ENCODE assay signal across 13 mouse cellular contexts in the genomic region with DNA sequence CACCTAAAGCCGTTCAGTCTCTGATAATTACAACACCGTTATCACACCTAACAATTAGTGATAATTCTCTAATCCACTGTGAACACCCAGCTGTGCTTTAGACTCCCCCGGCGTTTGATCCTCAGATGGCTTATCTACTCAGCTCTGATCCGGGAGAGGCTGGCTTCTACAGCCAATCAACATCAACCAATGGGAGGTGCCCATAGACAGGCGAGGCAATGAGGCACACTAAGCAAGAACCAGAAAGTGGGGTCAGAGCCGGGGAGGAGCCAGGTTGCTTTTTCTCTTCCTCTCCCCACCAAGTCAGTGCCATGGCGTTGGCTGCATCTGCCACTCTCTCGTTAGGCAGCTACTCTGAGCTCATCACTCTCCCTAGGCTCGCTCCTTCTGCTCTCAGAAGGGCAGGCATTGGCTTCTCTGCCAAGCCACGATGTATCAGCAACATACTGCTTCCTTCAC. TPM values are rescaled to one million over a fixed set of nuclear protein-coding genes. Genes with fewer than 3 reads are reported as not detected.
DNase-seq lines count a peak whose midpoint lies in the region; ATAC-seq and TF ChIP-seq lines count a peak whose summit lies in the region.
"Had no signal": no experiment of that assay in that cellular context is flagged by ENCODE, and none has a peak within 500 bp of the region (broad histone marks: within the 10 kb centered on the region; RNA-seq: fewer than 3 reads in every experiment).

No protein-coding gene starts in this region.

- peak; percentile 95 for ATAC-seq in liver, embryonic 16.5 days (ENCODE audit: low read depth)

- no peak overlapping the region for H3K27ac ChIP-seq in cerebellum, adult 2 months (ENCODE audit: insufficient read depth, low read length)
- H3K27ac ChIP-seq in liver, embryonic 16.5 days (ENCODE audit: low read length), result no peak overlapping the region
- H3K27ac ChIP-seq: kidney, embryonic 15.5 days had no signal

- H3K36me3 ChIP-seq in liver, embryonic 16.5 days (ENCODE audit: control insufficient read depth, insufficient read depth), result no peaks in the 10 kb centered on the region
- H3K36me3 ChIP-seq: kidney, embryonic 15.5 days had no signal

- H3K9me3 ChIP-seq in liver, embryonic 16.5 days (replicated peaks; ENCODE audit: control insufficient read depth, low read length), result no peaks in the 10 kb centered on the region

- no peak overlapping the region for H3K9ac ChIP-seq in liver, embryonic 16.5 days (ENCODE audit: low read depth, low read length)
- H3K9ac ChIP-seq: kidney, embryonic 15.5 days had no signal

- no peak for TF ChIP-seq POLR2A in cerebellum, adult 2 months (IDR thresholded peaks at IDR 0.05; ENCODE audit: borderline replicate concordance, insufficient read depth, low read length)

- peak; percentile 9 to 19 for DNase-seq in cerebellum, postnatal 14 days
- no peak for DNase-seq in cerebellum, adult 2 months
- DNase-seq in right cerebral cortex, adult 18-20 months, result peak; percentile 27
- no peak for DNase-seq in right cerebral cortex, postnatal 4 days
- DNase-seq in right cerebral cortex, postnatal 14 days, result peak; percentile 11
- DNase-seq in spleen, adult 18-20 months, result no peak
- DNase-seq in spleen, postnatal 14 days (ENCODE audit: low spot score in 2 of 2), result no peak
- DNase-seq: embryo, embryonic 11 days; thymus, postnatal 4 days had no signal

- WGBS in cerebellum, adult 2 months, result 39% methylated on average over 11 of the region's 11 CpGs
- 33% methylated on average over 11 of the region's 11 CpGs for WGBS in liver, embryonic 16.5 days (ENCODE audit: insufficient replicate concordance)

- no peak for TF ChIP-seq CTCF in cerebellum, adult 2 months (IDR thresholded peaks at IDR 0.05; ENCODE audit: borderline replicate concordance, insufficient read depth, low read depth, low read length)

- no peak overlapping the region for H3K4me3 ChIP-seq in cerebellum, adult 2 months (replicated peaks; ENCODE audit: insufficient read depth, low read depth, low read length)
- no peak overlapping the region for H3K4me3 ChIP-seq in liver, embryonic 16.5 days (ENCODE audit: low read depth, low read length)
- H3K4me3 ChIP-seq: kidney, embryonic 15.5 days had no signal

- no peaks in the 10 kb centered on the region for H3K27me3 ChIP-seq in cerebellum, adult 2 months (ENCODE audit: control insufficient read depth, insufficient read depth, low read length)
- H3K27me3 ChIP-seq in liver, embryonic 16.5 days (ENCODE audit: control insufficient read depth, insufficient read depth, low read depth, low read length), result no peaks in the 10 kb centered on the region
- H3K27me3 ChIP-seq: kidney, embryonic 15.5 days had no signal

- H3K4me1 ChIP-seq in cerebellum, adult 2 months (ENCODE audit: control insufficient read depth, insufficient read depth, low read length), result no peaks in the 10 kb centered on the region
- no peaks in the 10 kb centered on the region for H3K4me1 ChIP-seq in liver, embryonic 16.5 days (ENCODE audit: control insufficient read depth, low read depth, low read length)

- no peak overlapping the region for H3K4me2 ChIP-seq in liver, embryonic 16.5 days (ENCODE audit: low read depth, low read length)
- H3K4me2 ChIP-seq: kidney, embryonic 15.5 days had no signal

RNA-seq across cellular contexts. Expression of gene Hspb3, which starts 36.0 kb away (rescaled TPM):
- 1.9 and 2.7 TPM in 2 replicates for polyA plus RNA-seq in cerebellum, adult 2 months (2012; rRNA removed)
- 0.35 and 0.70 TPM in 2 replicates for polyA plus RNA-seq in liver, embryonic 16.5 days (2015; fragmentation: Nextera tagmentation; extraction: Ambion mirVana)
- polyA plus RNA-seq: gonadal fat pad, adult 2 months; liver, adult 2 months had no signal

Comparison
In these comparisons a context has a peak if more than half of its experiments do, and no peak if none do; other contexts are left out.
1. DNase-seq: peak in cerebellum, postnatal 14 days (2 of 2), right cerebral cortex, adult 18-20 months (single experiment) and right cerebral cortex, postnatal 14 days (single experiment); none in cerebellum, adult 2 months (0 of 2), right cerebral cortex, postnatal 4 days (single experiment), spleen, adult 18-20 months (0 of 2) and spleen, postnatal 14 days (0 of 2).